Mouse (Mus musculus) layer of hippocampus, postnatal 25 days (tissue): ENCODE data around the gene Vmn1r232. TPM values are rescaled to one million over a fixed set of nuclear protein-coding genes. Genes with fewer than 3 reads are reported as not detected.
A peak's percentile ranks its signal among the peaks of the same experiment; 100 is the strongest.

Experiments
- DNase-seq, 2 experiments: peaks; one replicate each; pipeline ENCODE4 v3.0.0; 2022; ENCODE audit warnings: mixed read lengths in 2 of 2, low spot score in 1 of 2; ENCODE audit errors: extremely low spot score in 1 of 2
- total RNA-seq, 2 experiments: library from RNA; stranded (reverse); gene quantifications; 2 replicates each; pipeline ENCODE4 v1.2.3; 2021

The Vmn1r232 gene
- total RNA-seq, result not detected

DNA sequence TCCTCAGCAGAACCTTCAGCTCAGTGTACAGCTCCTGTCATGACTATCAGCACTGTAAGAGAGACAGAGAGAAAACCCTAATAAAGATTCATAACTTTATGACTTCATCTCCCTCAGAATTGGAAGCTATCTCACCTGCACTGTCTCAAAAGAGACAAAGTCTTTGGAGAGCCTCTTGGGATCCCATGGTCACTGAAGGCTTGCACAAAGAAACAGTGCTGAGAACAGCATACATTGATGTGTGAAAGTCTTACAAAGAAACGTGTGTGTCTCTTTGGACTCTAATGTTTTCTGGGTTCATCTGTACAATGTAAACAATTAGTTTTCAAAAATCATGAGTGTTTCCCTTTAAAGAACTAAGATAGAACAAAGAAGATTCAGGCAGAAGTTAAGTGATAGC lies at the start of gene Vmn1r232:
Gene Vmn1r232 (minus strand): TSS at position 101 of the 400 bp plus-strand sequence.
- no peak for DNase-seq

DNA sequence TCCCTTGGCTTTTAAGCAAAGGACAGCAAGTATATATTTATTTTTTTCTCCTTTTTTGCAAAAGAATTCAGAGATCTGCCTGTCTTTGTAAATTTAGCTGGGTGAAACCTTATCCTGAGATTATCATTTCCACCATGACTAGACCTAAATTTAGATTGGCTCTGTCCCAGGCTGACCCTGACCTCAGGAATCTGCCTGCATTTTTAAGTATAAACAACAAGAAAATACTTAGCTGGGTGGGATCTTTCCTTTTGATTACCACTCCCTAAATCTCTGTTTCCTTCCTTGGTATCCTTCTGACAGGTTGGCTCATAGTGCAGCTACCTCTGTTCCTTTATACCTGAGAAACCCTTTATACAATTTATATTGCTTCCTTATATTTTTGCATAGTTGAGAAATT lies 47.2 kb upstream of the Vmn1r232 start:
- DNase-seq, result no peak

DNA sequence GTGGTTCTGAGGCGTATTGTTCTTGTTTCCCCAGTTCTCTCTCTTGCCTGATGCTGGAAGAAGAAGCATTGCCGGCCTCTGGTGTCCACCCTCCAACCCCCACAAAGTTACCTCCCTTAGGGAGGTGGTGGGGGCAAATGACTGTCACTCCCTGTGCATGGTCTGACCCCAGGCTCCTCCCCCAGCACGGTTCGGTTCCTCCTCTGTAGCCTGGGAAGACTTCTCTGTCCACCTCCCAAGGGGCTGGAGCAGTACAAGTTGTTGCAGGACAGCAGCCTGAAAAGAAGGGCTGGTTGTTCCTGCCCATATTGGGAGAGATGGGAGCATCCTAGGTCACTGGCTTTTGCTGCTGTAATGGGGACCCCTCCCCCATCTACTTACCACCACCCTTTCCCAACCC lies 45.9 kb upstream of the Vmn1r232 start:
- no peak for DNase-seq

DNA sequence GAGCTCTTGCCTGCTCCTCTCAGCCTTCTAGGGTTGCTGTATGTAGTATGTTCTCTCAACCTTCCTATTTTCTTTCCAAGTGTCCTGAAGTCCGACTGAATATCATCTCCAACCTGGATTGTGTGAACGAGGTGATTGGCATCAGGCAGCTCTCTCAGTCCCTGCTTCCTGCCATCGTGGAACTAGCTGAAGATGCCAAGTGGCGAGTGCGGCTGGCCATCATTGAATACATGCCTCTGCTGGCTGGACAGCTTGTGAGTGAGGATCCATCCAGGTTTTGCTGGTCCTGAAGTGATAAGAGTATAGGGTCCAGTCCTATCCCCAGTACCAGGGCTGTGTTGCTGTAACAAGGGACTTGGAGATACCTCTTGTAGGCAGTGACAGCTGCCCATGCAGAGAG lies 40.9 kb upstream of the Vmn1r232 start:
- DNase-seq, result no peak

DNA sequence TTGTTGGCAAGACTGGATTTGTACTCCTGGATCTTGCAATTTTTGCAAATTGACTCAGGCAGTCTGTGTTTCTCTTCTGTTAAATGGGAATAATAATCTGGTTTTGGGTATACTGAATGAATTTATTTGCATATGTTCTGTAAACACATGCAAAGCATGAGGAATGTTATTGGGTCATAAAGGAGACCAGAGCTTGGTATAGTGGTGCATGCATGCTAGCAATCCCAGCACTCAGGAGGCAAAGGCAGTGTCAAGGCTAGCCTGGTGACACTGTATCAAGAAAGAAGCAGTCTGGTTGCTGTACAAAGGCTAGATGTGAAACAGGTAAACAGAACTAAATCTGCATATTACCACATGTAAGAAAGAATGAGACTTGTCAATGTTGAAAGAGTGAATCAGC lies 27.1 kb upstream of the Vmn1r232 start:
- no peak for DNase-seq

DNA sequence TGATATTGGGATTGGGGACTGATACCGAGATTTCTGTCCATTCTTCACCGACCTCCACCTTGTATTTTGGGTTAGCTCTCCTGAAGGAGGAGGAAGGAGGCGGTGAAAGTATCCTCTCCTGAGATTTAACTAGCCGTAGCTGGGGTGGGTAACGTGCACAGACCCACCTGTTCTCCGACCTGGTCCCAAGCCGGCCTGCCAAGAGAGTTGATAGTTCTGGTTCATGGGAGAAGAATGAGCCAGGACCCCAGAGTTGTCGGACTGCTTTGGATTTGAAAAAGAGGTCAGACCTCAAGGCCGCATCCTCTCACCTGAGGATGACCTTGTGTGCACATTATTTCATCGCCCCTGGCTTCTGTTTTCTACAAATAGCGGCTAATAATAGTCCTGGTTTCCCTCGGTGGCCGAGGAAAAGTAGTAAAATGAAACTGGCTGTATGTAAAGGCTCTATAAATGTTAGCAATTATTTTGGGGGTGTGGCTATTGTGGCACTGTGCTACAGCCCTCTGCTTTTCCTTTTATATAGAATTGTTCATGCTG lies 26.6 kb upstream of the Vmn1r232 start:
- DNase-seq, result peak in 1 of 2 experiments; percentile 15

GRCm38 (mm10) chr17:20944985-20945891 lies 25.7 kb upstream of the Vmn1r232 start, which contains the start of gene Ppp2r1a:
Gene Ppp2r1a (plus strand): TSS chr17:20945311.
- peak; percentile 94 to 98 for DNase-seq

DNA sequence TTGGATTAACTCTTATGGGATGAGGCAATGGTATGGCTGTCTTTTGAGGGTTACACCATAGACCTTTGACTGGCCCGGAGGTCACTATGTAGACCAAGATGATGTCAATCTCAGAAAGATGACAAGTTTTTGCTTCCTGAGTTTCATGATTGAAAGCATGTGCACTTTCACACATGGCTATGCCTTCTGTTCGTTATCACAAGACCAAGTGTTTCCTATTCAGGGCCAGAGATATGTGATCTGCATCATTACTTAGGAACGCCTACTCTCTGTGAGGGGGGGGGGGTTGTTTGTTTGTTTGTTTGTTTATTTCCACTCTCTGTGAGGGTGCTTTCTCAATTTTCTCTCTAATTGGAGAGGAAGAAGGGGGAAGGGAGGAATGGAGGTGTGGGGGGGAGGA lies 24.7 kb upstream of the Vmn1r232 start:
- no peak for DNase-seq

DNA sequence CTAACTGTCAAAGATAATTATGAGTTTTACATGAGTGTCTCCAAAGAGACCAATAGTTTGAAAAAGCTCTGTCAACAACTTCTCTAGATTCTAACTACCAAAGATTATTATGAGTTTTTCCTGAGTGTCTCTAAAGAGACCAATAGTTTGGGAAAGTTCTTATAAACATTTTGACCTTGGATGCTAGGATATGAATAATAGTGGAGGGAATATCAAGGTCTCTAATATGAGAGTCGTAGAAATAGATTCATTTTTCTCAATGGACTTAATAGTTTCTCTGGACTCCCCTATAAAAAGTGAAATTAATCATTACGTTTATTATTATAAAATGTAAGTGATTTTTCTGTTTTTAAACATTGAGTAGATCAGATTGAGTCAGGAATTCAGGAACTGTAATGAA lies 14.5 kb downstream of the Vmn1r232 start, which contains the start of gene Vmn1r231:
Gene Vmn1r231 (minus strand): TSS at position 101 of the 400 bp plus-strand sequence.
- DNase-seq, result no peak

Other genes starting within 250 kb of the Vmn1r232 start
- not detected for gene Vmn1r226, start 236.9 kb downstream of the Vmn1r232 start, total RNA-seq
- gene Vmn1r227, start 189.9 kb downstream of the Vmn1r232 start, total RNA-seq, result not detected
- gene Vmn1r228, start 133.6 kb downstream of the Vmn1r232 start, total RNA-seq, result not detected
- gene Vmn1r229, start 108.2 kb downstream of the Vmn1r232 start, total RNA-seq, result under 1 TPM; 0.05 to 0.07 TPM
- not detected for gene Vmn1r230, start 79.3 kb downstream of the Vmn1r232 start, total RNA-seq
- not detected for gene Vmn1r231, start 14.6 kb downstream of the Vmn1r232 start, total RNA-seq
- 100 to 1,000 TPM; 645 to 674 TPM for gene Ppp2r1a, start 25.6 kb upstream of the Vmn1r232 start, total RNA-seq
- gene Vmn1r233, start 76.8 kb upstream of the Vmn1r232 start, total RNA-seq, result not detected
- gene Zfp160, start 89.2 kb upstream of the Vmn1r232 start, total RNA-seq, result 10 to 100 TPM; 19.5 to 24.1 TPM